Mouse (Mus musculus): ENCODE measurements around the gene Rbm20.

GRCm38 (mm10) chr19:53679981-53680380 lies 2.9 kb downstream of the Rbm20 start:
- TF ChIP-seq NELFE (IDR thresholded peaks at IDR 0.05; ENCODE audit: low read depth, low read length) (no peak), EP300 (IDR thresholded peaks at IDR 0.05; ENCODE audit: low read length) (no peak), MAZ (IDR thresholded peaks at IDR 0.05; ENCODE audit: low read depth, low read length) (no peak), POLR2A (IDR thresholded peaks at IDR 0.05; ENCODE audit: low read depth, low read length) (no peak), CHD1 (IDR thresholded peaks at IDR 0.05; ENCODE audit: low read depth, low read length) (no peak), SIN3A (IDR thresholded peaks at IDR 0.05; ENCODE audit: low read length) (no peak), CTCF (conservative IDR thresholded peaks at IDR 0.05 in 1 of 2, IDR thresholded peaks at IDR 0.05 in 1 of 2; ENCODE audit: low read depth in 2 of 2, low read length in 2 of 2) (no peak)

Data from CH12.LX (cell line).